Mouse (Mus musculus): Measurements from ENCODE around the gene Tas2r123.

Tas2r123 gene

GRCm38 (mm10) chr6:132846842-132847241 lies at the start of gene Tas2r123:
Tas2r123 (plus strand) TSS chr6:132847142.
- DNase-seq = no peak

GRCm38 (mm10) chr6:132802518-132802917 lies 44.4 kb upstream of the Tas2r123 start, which contains the start of gene Tas2r117:
Tas2r117 (plus strand) TSS chr6:132802818.
- DNase-seq = no peak

DNA sequence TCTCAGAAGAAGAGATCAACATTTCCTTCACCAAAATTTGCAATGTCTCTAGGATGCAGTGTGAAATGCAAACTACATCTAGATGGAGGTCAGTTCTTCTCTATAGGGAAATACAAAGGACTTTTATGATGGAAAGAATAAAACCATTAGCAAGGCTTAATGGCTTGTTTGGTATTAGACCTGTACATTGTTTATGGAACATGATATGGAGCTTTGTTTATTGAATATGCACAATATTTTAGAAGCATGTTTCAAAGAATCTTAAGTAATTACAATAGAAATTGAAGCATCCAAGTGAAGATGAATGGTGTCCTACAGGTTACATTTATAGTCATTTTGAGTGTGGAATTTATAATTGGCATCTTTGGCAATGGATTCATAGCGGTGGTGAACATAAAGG lies 8.2 kb downstream of the Tas2r123 start, which contains the start of gene Tas2r116:
Gene Tas2r116, plus strand, starts transcription at position 301 of the 400 bp plus-strand sequence.
- DNase-seq = no peak

- DNase-seq = no peak
Measured at GRCm38 (mm10) chr6:132867708-132868107, 20.8 kb downstream of the Tas2r123 start, which contains the start of gene Tas2r110. Tas2r110 (plus strand) TSS chr6:132868008.

- DNase-seq = no peak
Measured at GRCm38 (mm10) chr6:132892711-132893110, 45.8 kb downstream of the Tas2r123 start, which contains the start of gene Tas2r113. Tas2r113 (plus strand) TSS chr6:132893011.

Measured in kidney, adult 11 months (tissue).